Mouse (Mus musculus): Measurements from ENCODE around the gene Scml4. TPM values are rescaled to one million over a fixed set of nuclear protein-coding genes. Genes with fewer than 3 reads are reported as not detected.

Gene Scml4
- total and polyA plus RNA-seq, 3 experiments = 0.03 to 0.08 TPM; not detected in 1

GRCm38 (mm10) chr10:42978346-42978745 lies 118.2 kb downstream of the Scml4 start:
- no peak overlapping the region for H3K4me3 ChIP-seq (ENCODE audit: control insufficient read depth in 1 of 2, insufficient read depth in 1 of 2, low read depth in 2 of 2, low read length in 2 of 2)
- no peaks in the 10 kb centered on the region for H3K36me3 ChIP-seq (ENCODE audit: control insufficient read depth in 1 of 2, insufficient read depth in 2 of 2, low read length in 2 of 2)
- H3K4me1 ChIP-seq (ENCODE audit: control insufficient read depth in 1 of 2, insufficient read depth in 2 of 2, low read length in 2 of 2) = no peaks in the 10 kb centered on the region
- no peak for DNase-seq (ENCODE audit: low read depth, low spot score)
- no peak for TF ChIP-seq RAD21 (IDR thresholded peaks at IDR 0.05; ENCODE audit: low read depth, low read length)
- no peak for TF ChIP-seq MAFK (IDR thresholded peaks at IDR 0.05; ENCODE audit: borderline replicate concordance, low read depth, low read length)
- no peak for TF ChIP-seq MEF2A (IDR thresholded peaks at IDR 0.05; ENCODE audit: extremely low read depth, insufficient replicate concordance, low read depth, low read length, poor library complexity, severe bottlenecking)
- TF ChIP-seq POLR2AphosphoS2 (IDR thresholded peaks at IDR 0.05; ENCODE audit: low read length) = no peak
- TF ChIP-seq GABPA (IDR thresholded peaks at IDR 0.05; ENCODE audit: low read depth, low read length) = no peak
- TF ChIP-seq HCFC1 (IDR thresholded peaks at IDR 0.05; ENCODE audit: low read depth, low read length) = no peak
- TF ChIP-seq ZMIZ1 (IDR thresholded peaks at IDR 0.05; ENCODE audit: low read depth, low read length) = no peak
- no peak for TF ChIP-seq ZC3H11A (IDR thresholded peaks at IDR 0.05; ENCODE audit: low read depth, low read length)
- TF ChIP-seq CHD2 (IDR thresholded peaks at IDR 0.05; ENCODE audit: low read length) = no peak
- no peak for TF ChIP-seq CTCF (IDR thresholded peaks at IDR 0.05 in 2 of 3, conservative IDR thresholded peaks at IDR 0.05 in 1 of 3; ENCODE audit: control insufficient read depth in 1 of 3, insufficient read depth in 1 of 3, low read depth in 2 of 3, low read length in 3 of 3, poor library complexity in 1 of 3, severe bottlenecking in 1 of 3)
- TF ChIP-seq USF1 (IDR thresholded peaks at IDR 0.05; ENCODE audit: low read depth, low read length) = no peak
- TF ChIP-seq GATA1 (IDR thresholded peaks at IDR 0.05; ENCODE audit: low read depth, low read length) = no peak
- no peak overlapping the region for H3K27ac ChIP-seq (ENCODE audit: control insufficient read depth, low read depth, low read length)
- no peaks in the 10 kb centered on the region for H3K79me2 ChIP-seq (ENCODE audit: control insufficient read depth, insufficient read depth, low read length, poor library complexity)
- no peaks in the 10 kb centered on the region for H3K9me3 ChIP-seq (replicated peaks; ENCODE audit: insufficient read depth, low read length)
- peaks cover 0 to 6% of the 10 kb centered on the region in 2 experiments for H3K27me3 ChIP-seq (ENCODE audit: control insufficient read depth in 1 of 2, insufficient read depth in 2 of 2, low read length in 2 of 2)
- no peak overlapping the region for H3K9ac ChIP-seq (ENCODE audit: control insufficient read depth, low read depth, low read length, poor library complexity, severe bottlenecking)

- TF ChIP-seq KAT2A (conservative IDR thresholded peaks at IDR 0.05; ENCODE audit: low read depth, low read length) = no peak
- TF ChIP-seq MXI1 (IDR thresholded peaks at IDR 0.05; ENCODE audit: low read depth, low read length) = no peak
- TF ChIP-seq ELF1 (IDR thresholded peaks at IDR 0.05; ENCODE audit: low read depth, low read length) = no peak
- no peak for TF ChIP-seq SMC3 (IDR thresholded peaks at IDR 0.05; ENCODE audit: low read depth, low read length)
- no peak for TF ChIP-seq TCF12 (IDR thresholded peaks at IDR 0.05; ENCODE audit: low read depth, low read length)
- TF ChIP-seq GABPA (IDR thresholded peaks at IDR 0.05; ENCODE audit: low read depth, low read length) = no peak
- TF ChIP-seq TBP (IDR thresholded peaks at IDR 0.05; ENCODE audit: low read depth, low read length) = no peak
- no peak for DNase-seq (ENCODE audit: low read depth, low spot score)
- Histone ChIP-seq H3K9me3 (replicated peaks; ENCODE audit: insufficient read depth, low read length) (no peaks in the 10 kb centered on the region), H3K27ac (ENCODE audit: control insufficient read depth, low read depth, low read length) (no peak overlapping the region), H3K4me1 (ENCODE audit: control insufficient read depth in 1 of 2, insufficient read depth in 2 of 2, low read length in 2 of 2) (no peaks in the 10 kb centered on the region), H3K79me2 (ENCODE audit: control insufficient read depth, insufficient read depth, low read length, poor library complexity) (no peaks in the 10 kb centered on the region), H3K36me3 (ENCODE audit: control insufficient read depth in 1 of 2, insufficient read depth in 2 of 2, low read length in 2 of 2) (no peaks in the 10 kb centered on the region), H3K27me3 (ENCODE audit: control insufficient read depth in 1 of 2, insufficient read depth in 2 of 2, low read length in 2 of 2) (peaks cover 0 to 4% of the 10 kb centered on the region in 2 experiments), H3K4me3 (ENCODE audit: control insufficient read depth in 1 of 2, insufficient read depth in 1 of 2, low read depth in 2 of 2, low read length in 2 of 2) (no peak overlapping the region), H3K9ac (ENCODE audit: control insufficient read depth, low read depth, low read length, poor library complexity, severe bottlenecking) (no peak overlapping the region)
These were observed 121.0 kb downstream of the Scml4 start for GRCm38 (mm10) chr10:42980999-42981757.

Measured in MEL (cell line).